Mouse (Mus musculus) lung, postnatal 0 days (tissue): ENCODE measurements around the gene Plxdc1. TPM values are rescaled to one million over a fixed set of nuclear protein-coding genes. Genes with fewer than 3 reads are reported as not detected.
A peak's percentile ranks its signal among the peaks of the same experiment; 100 is the strongest.

Experiments
- ATAC-seq: fragments of 200-750 bp; cut with Nextera tagmentation; 2 replicates; pipeline ENCODE4 v1.8.0; 2017; ENCODE audit warnings: moderate library complexity
- DNase-seq: peaks from one replicate; pipeline ENCODE4 v3.0.0-alpha.2; 2016; ENCODE audit warnings: low spot score
- H3K27ac ChIP-seq: fragments of 300-500 bp; sonication (generic); 2 replicates; pipeline ENCODE4 v1.5.1; 2014; ENCODE audit warnings: antibody characterized with exemption, mild to moderate bottlenecking, low read length, mixed read lengths
- H3K27me3 ChIP-seq: fragments of 300-500 bp; sonication (generic); replicated peaks from 2 replicates; pipeline ENCODE4 v1.6.1; 2014; ENCODE audit warnings: low read length, mixed read lengths; ENCODE audit not compliant: insufficient read depth
- H3K36me3 ChIP-seq: fragments of 300-500 bp; sonication (generic); 2 replicates; pipeline ENCODE4 v1.6.1; 2014; ENCODE audit warnings: low read length, mixed read lengths; ENCODE audit not compliant: insufficient read depth
- H3K4me1 ChIP-seq: fragments of 300-500 bp; sonication (generic); 2 replicates; pipeline ENCODE4 v1.6.1; 2014; ENCODE audit warnings: antibody characterized with exemption, low read depth, low read length, mixed read lengths; ENCODE audit not compliant: insufficient read depth
- H3K4me2 ChIP-seq: fragments of 300-500 bp; sonication (generic); replicated peaks from 2 replicates; pipeline ENCODE4 v1.6.1; 2014; ENCODE audit warnings: low read depth, mild to moderate bottlenecking, low read length, moderate library complexity, mixed read lengths
- H3K4me3 ChIP-seq: fragments of 300-500 bp; sonication (generic); 2 replicates; pipeline ENCODE4 v1.5.1; 2014; ENCODE audit warnings: low read depth, low read length
- H3K9ac ChIP-seq: fragments of 300-500 bp; sonication (generic); replicated peaks from 2 replicates; pipeline ENCODE4 v1.6.1; 2014; ENCODE audit warnings: low read depth, mild to moderate bottlenecking
- H3K9me3 ChIP-seq: fragments of 300-500 bp; sonication (generic); 2 replicates; pipeline ENCODE4 v1.6.1; 2016; ENCODE audit warnings: low read length, mixed read lengths
- CTCF ChIP-seq: IDR thresholded peaks from 2 replicates; pipeline ENCODE4 v1.5.1; 2016; ENCODE audit warnings: antibody characterized with exemption, mild to moderate bottlenecking
- EP300 ChIP-seq: IDR thresholded peaks from 2 replicates; pipeline ENCODE4 v1.6.1; 2016; ENCODE audit warnings: antibody characterized with exemption, mild to moderate bottlenecking, control low read depth
- WGBS: fragments of 180-500 bp; shearing (Covaris S2); extraction: QIAGEN DNeasy Blood & Tissue Kit; methylation state at CpG from one replicate; pipeline ENCODE4 v1.1.7; 2014; 5-methylcytosine and 5-hydroxymethylcytosine counted together
- polyA plus RNA-seq: library from polyadenylated mRNA; unstranded; fragments of >200 nt; fragmentation: Nextera tagmentation; extraction: Ambion mirVana; gene quantifications from 2 replicates; pipeline ENCODE4 v1.2.1, GENCODE M21; 2015

Gene Plxdc1
- polyA plus RNA-seq: 1.7 TPM in 2 replicates

GRCm38 (mm10) chr11:97985727-97986677 is at the start of gene Plxdc1:
Gene Plxdc1 (minus strand): TSS chr11:97986444.
- no peaks in the 10 kb centered on the region for H3K9me3 ChIP-seq
- 5% methylated on average over 39 of the region's 74 CpGs for WGBS
- DNase-seq: no peak
- peak within 1 kb of the TSS; percentile 91 for H3K4me3 ChIP-seq
- H3K4me1 ChIP-seq: peaks cover 6% of the 10 kb centered on the region; the same call in 1 of the 2 replicates
- no peaks in the 10 kb centered on the region for H3K36me3 ChIP-seq
- no peak for ATAC-seq
- no peak within 1 kb of the TSS for H3K27ac ChIP-seq
- H3K27me3 ChIP-seq: peaks cover 8% of the 10 kb centered on the region
- TF ChIP-seq EP300: no peak
- no peak for TF ChIP-seq CTCF
- 0 out of 2 replicates have a peak within 1 kb of the TSS, but pooled peaks have one; percentile 13 for H3K9ac ChIP-seq
- peak within 1 kb of the TSS; percentile 97 for H3K4me2 ChIP-seq

GRCm38 (mm10) chr11:98035977-98036377 is 49.7 kb upstream of the Plxdc1 start:
- TF ChIP-seq CTCF: no peak
- no peak for TF ChIP-seq EP300
- Histone ChIP-seq H3K4me1 (0 out of 2 replicates have a peak, but pooled peaks cover 6% of the 10 kb centered on the region), H3K27me3 (peaks cover 9% of the 10 kb centered on the region; the same call in 1 of the 2 replicates), H3K9me3 (no peaks in the 10 kb centered on the region), H3K27ac (no peak overlapping the region), H3K9ac (no peak overlapping the region), H3K4me2 (peak overlapping the region; percentile 50), H3K4me3 (peak overlapping the region; percentile 20; the same call in 1 of the 2 replicates), H3K36me3 (peaks cover 2% of the 10 kb centered on the region; the same call in 1 of the 2 replicates)
- ATAC-seq (peak; percentile 68), DNase-seq (peak; percentile 58)
- WGBS: under 1% methylated on average over 14 of the region's 27 CpGs

- no peak overlapping the region for H3K27ac ChIP-seq
- peaks cover 8% of the 10 kb centered on the region; the same call in 1 of the 2 replicates for H3K36me3 ChIP-seq
- no peak for DNase-seq
- no peak overlapping the region for H3K9ac ChIP-seq
- H3K4me3 ChIP-seq: no peak overlapping the region
- peaks cover 9% of the 10 kb centered on the region; the same call in 1 of the 2 replicates for H3K27me3 ChIP-seq
- 43% methylated on average over 4 of the region's 4 CpGs for WGBS
- no peak overlapping the region for H3K4me2 ChIP-seq
- ATAC-seq: no peak
- H3K9me3 ChIP-seq: no peaks in the 10 kb centered on the region
- TF ChIP-seq EP300 (no peak), CTCF (no peak)
- H3K4me1 ChIP-seq: 0 out of 2 replicates have a peak, but pooled peaks cover 6% of the 10 kb centered on the region
Measured at GRCm38 (mm10) chr11:98034840-98035239, 48.6 kb upstream of the Plxdc1 start.

GRCm38 (mm10) chr11:98034061-98034460 is 47.8 kb upstream of the Plxdc1 start:
- no peak for DNase-seq
- TF ChIP-seq EP300 (no peak), CTCF (no peak)
- 72% methylated on average over 5 of the region's 5 CpGs for WGBS

DNA sequence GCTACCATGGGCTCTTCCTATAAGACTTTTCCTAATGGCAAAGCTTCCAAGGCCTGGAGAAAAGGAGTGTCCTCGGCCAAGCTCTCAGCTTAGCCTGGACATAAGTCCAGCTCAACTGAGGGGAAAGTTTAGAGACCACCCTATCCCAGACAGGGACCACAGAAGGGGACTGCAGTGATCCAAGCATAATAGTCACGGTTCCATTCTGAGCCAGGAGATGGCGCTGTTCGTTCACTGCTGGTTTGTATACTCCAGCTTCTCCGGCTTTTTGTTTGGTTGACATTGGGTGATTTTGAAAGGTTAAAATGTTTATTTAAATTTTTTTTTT is 45.2 kb upstream of the Plxdc1 start:
- Histone ChIP-seq H3K4me1 (0 out of 2 replicates have a peak, but pooled peaks cover 6% of the 10 kb centered on the region), H3K4me2 (no peak overlapping the region), H3K9ac (no peak overlapping the region), H3K36me3 (peaks cover 11% of the 10 kb centered on the region; the same call in 1 of the 2 replicates), H3K4me3 (no peak overlapping the region), H3K27me3 (peaks cover 1% of the 10 kb centered on the region; the same call in 1 of the 2 replicates), H3K9me3 (no peaks in the 10 kb centered on the region), H3K27ac (no peak overlapping the region)
- ATAC-seq (no peak), DNase-seq (peak; percentile 79)
- no peak for TF ChIP-seq EP300
- peak; percentile 92 for TF ChIP-seq CTCF
- WGBS: 8% methylated on average over 5 of the region's 5 CpGs

More at GRCm38 (mm10) chr11:98034061-98034460, 47.8 kb upstream of the Plxdc1 start:
- no peak overlapping the region for H3K9ac ChIP-seq
- H3K4me2 ChIP-seq: no peak overlapping the region
- H3K4me3 ChIP-seq: no peak overlapping the region
- no peak overlapping the region for H3K27ac ChIP-seq
- 0 out of 2 replicates have a peak, but pooled peaks cover 6% of the 10 kb centered on the region for H3K4me1 ChIP-seq
- H3K36me3 ChIP-seq: peaks cover 9% of the 10 kb centered on the region; the same call in 1 of the 2 replicates
- no peaks in the 10 kb centered on the region for H3K9me3 ChIP-seq
- H3K27me3 ChIP-seq: peaks cover 9% of the 10 kb centered on the region; the same call in 1 of the 2 replicates
- no peak for ATAC-seq
